Mouse (Mus musculus) embryonic fibroblast, embryonic 13.5 days (primary cell): ENCODE data around the gene Mok.

Experiments used
- CTCF ChIP-seq: IDR thresholded peaks from 2 replicates; pipeline ENCODE4 v1.5.1; 2011; ENCODE audit warnings: mild to moderate bottlenecking, control low read depth, low read length, moderate library complexity, borderline replicate concordance; ENCODE audit not compliant: insufficient read depth
- POLR2A ChIP-seq: IDR thresholded peaks from 2 replicates; pipeline ENCODE4 v1.6.1; 2011; ENCODE audit warnings: low read depth, mild to moderate bottlenecking, control low read depth, low read length, moderate library complexity

DNA sequence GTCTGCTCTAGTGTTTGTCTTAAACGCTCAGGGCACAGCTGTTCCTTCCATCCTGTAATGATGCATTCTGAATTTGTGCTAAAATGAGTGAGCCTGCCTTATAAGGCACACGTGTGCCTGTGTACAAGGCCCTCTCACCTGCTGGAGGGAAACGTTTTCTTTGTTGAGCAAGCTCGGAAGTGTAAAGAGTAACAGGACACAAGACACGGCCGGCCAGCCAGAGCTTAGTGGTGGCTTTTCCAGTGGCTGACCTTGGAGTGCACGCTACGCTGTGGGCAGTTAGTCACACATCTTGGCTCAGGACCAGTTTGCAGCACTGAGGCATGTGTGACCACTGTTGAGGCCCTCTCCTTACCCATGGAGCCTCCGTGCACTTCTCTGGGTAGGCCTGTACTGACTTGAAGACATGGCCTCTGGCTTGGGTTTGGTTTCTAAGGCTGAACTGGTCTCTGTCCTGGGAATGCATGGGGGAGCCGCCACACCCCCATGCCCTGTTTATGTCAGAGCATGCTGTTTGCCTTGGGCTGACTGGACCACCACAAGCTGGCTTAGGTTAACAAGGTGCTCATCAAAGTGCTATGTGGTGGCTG is 42.8 kb downstream of the Mok start:
- TF ChIP-seq CTCF (no peak), POLR2A (no peak)
